Mouse (Mus musculus): ENCODE results near the gene Tomm70a. TPM values are rescaled to one million over a fixed set of nuclear protein-coding genes. Genes with fewer than 3 reads are reported as not detected.

The Tomm70a gene
- polyA plus RNA-seq, 1 experiment from 2014 or later = 39.0 TPM

GRCm38 (mm10) chr16:57131544-57131943 is 10.0 kb downstream of the Tomm70a start:
- peaks cover 7% of the 10 kb centered on the region; the same call in 1 of the 2 replicates for H3K36me3 ChIP-seq (ENCODE audit: control insufficient read depth, insufficient read depth)
- H3K27me3 ChIP-seq (ENCODE audit: control insufficient read depth, insufficient read depth, low read length) = no peaks in the 10 kb centered on the region
- peaks cover 6% of the 10 kb centered on the region; the same call in 1 of the 2 replicates for H3K4me1 ChIP-seq (ENCODE audit: control insufficient read depth, insufficient read depth, low read length)
- no peak for ATAC-seq (replicated peaks; ENCODE audit: extremely low read depth, insufficient read depth, low FRiP score)
- no peak overlapping the region for H3K27ac ChIP-seq (ENCODE audit: low read length)
- no peak overlapping the region for H3K4me2 ChIP-seq (ENCODE audit: low read depth, low read length)
- H3K9ac ChIP-seq (ENCODE audit: low read length) = no peak overlapping the region
- WGBS = 90% methylated on average over 4 of the region's 4 CpGs
- H3K9me3 ChIP-seq (replicated peaks; ENCODE audit: control insufficient read depth, low read length) = no peaks in the 10 kb centered on the region
- H3K4me3 ChIP-seq (ENCODE audit: low read length) = no peak overlapping the region

GRCm38 (mm10) chr16:57132326-57132725 is 10.8 kb downstream of the Tomm70a start:
- Histone ChIP-seq H3K27me3 (ENCODE audit: control insufficient read depth, insufficient read depth, low read length) (no peaks in the 10 kb centered on the region), H3K4me3 (ENCODE audit: low read length) (no peak overlapping the region), H3K4me2 (ENCODE audit: low read depth, low read length) (no peak overlapping the region), H3K4me1 (ENCODE audit: control insufficient read depth, insufficient read depth, low read length) (peaks cover 6% of the 10 kb centered on the region; the same call in 1 of the 2 replicates), H3K9me3 (replicated peaks; ENCODE audit: control insufficient read depth, low read length) (no peaks in the 10 kb centered on the region), H3K9ac (ENCODE audit: low read length) (no peak overlapping the region), H3K27ac (ENCODE audit: low read length) (no peak overlapping the region), H3K36me3 (ENCODE audit: control insufficient read depth, insufficient read depth) (peaks cover 10% of the 10 kb centered on the region)
- ATAC-seq (replicated peaks; ENCODE audit: extremely low read depth, insufficient read depth, low FRiP score) = no peak
- 68% methylated on average over 1 of the region's 1 CpGs for WGBS

GRCm38 (mm10) chr16:57133611-57134010 is 12.1 kb downstream of the Tomm70a start:
- H3K27ac ChIP-seq (ENCODE audit: low read length) = no peak overlapping the region
- peaks cover 12% of the 10 kb centered on the region for H3K36me3 ChIP-seq (ENCODE audit: control insufficient read depth, insufficient read depth)
- no peaks in the 10 kb centered on the region for H3K27me3 ChIP-seq (ENCODE audit: control insufficient read depth, insufficient read depth, low read length)
- H3K9ac ChIP-seq (ENCODE audit: low read length) = no peak overlapping the region
- no peaks in the 10 kb centered on the region for H3K9me3 ChIP-seq (replicated peaks; ENCODE audit: control insufficient read depth, low read length)
- H3K4me1 ChIP-seq (ENCODE audit: control insufficient read depth, insufficient read depth, low read length) = no peaks in the 10 kb centered on the region
- H3K4me3 ChIP-seq (ENCODE audit: low read length) = no peak overlapping the region
- ATAC-seq (replicated peaks; ENCODE audit: extremely low read depth, insufficient read depth, low FRiP score) = no peak
- 90% methylated on average over 6 of the region's 6 CpGs for WGBS
- H3K4me2 ChIP-seq (ENCODE audit: low read depth, low read length) = no peak overlapping the region

DNA sequence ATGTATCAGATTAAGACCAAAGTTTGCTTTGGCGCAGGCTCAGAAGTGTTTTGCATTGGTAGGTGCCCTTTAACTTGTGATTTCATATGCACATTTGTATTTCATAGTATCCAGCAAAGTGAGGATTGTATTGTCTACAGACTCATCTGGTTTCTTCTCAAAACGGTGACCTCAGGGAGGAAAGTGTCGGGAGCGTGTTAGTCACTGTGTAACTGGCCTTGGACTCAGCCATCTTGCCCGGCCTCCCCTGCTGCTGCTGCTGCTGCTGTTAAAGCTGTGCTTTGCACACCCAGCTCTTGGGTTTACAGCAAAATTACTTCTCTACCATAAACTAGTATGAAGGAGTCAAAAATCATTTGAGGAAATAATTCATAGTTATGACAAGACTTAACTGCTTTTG is 23.2 kb downstream of the Tomm70a start:
- 93% methylated on average over 5 of the region's 5 CpGs for WGBS
- Histone ChIP-seq H3K36me3 (ENCODE audit: control insufficient read depth, insufficient read depth) (peaks cover 40% of the 10 kb centered on the region), H3K27me3 (ENCODE audit: control insufficient read depth, insufficient read depth, low read length) (no peaks in the 10 kb centered on the region), H3K4me1 (ENCODE audit: control insufficient read depth, insufficient read depth, low read length) (no peaks in the 10 kb centered on the region), H3K4me3 (ENCODE audit: low read length) (no peak overlapping the region), H3K9ac (ENCODE audit: low read length) (no peak overlapping the region), H3K9me3 (replicated peaks; ENCODE audit: control insufficient read depth, low read length) (no peaks in the 10 kb centered on the region), H3K27ac (ENCODE audit: low read length) (no peak overlapping the region), H3K4me2 (ENCODE audit: low read depth, low read length) (no peak overlapping the region)
- ATAC-seq (replicated peaks; ENCODE audit: extremely low read depth, insufficient read depth, low FRiP score) = no peak

- Histone ChIP-seq H3K4me3 (ENCODE audit: low read length) (no peak overlapping the region), H3K9ac (ENCODE audit: low read length) (no peak overlapping the region), H3K9me3 (replicated peaks; ENCODE audit: control insufficient read depth, low read length) (no peaks in the 10 kb centered on the region), H3K27me3 (ENCODE audit: control insufficient read depth, insufficient read depth, low read length) (no peaks in the 10 kb centered on the region), H3K4me2 (ENCODE audit: low read depth, low read length) (no peak overlapping the region), H3K4me1 (ENCODE audit: control insufficient read depth, insufficient read depth, low read length) (no peaks in the 10 kb centered on the region), H3K36me3 (ENCODE audit: control insufficient read depth, insufficient read depth) (peaks cover 41% of the 10 kb centered on the region), H3K27ac (ENCODE audit: low read length) (no peak overlapping the region)
- ATAC-seq (replicated peaks; ENCODE audit: extremely low read depth, insufficient read depth, low FRiP score) = no peak
- 95% methylated on average over 4 of the region's 4 CpGs for WGBS
These were observed 29.9 kb downstream of the Tomm70a start for GRCm38 (mm10) chr16:57151437-57151836.

DNA sequence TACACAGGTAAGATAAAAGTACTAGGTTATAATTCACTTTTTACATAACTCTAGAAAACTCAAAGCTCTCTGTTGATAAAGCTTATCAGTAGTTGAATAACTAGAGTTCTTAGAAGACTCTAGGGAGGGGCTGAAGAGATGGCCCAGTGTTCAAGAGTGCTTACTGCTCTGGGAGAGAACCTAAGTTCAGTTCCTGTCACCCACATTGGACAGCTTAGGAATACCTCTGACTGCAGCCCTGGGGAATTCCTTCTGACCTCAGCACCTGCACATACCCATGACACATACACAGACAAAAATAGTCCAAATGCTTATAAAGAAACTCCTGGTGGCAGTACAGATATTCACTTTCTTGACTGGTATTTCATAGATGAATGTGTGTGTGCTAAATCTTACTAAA is 34.4 kb downstream of the Tomm70a start:
- H3K36me3 ChIP-seq (ENCODE audit: control insufficient read depth, insufficient read depth) = peaks cover 46% of the 10 kb centered on the region
- no peak overlapping the region for H3K27ac ChIP-seq (ENCODE audit: low read length)
- no peak overlapping the region for H3K4me3 ChIP-seq (ENCODE audit: low read length)
- ATAC-seq (replicated peaks; ENCODE audit: extremely low read depth, insufficient read depth, low FRiP score) = no peak
- no peak overlapping the region for H3K4me2 ChIP-seq (ENCODE audit: low read depth, low read length)
- no peaks in the 10 kb centered on the region for H3K27me3 ChIP-seq (ENCODE audit: control insufficient read depth, insufficient read depth, low read length)
- no peak overlapping the region for H3K9ac ChIP-seq (ENCODE audit: low read length)
- H3K9me3 ChIP-seq (replicated peaks; ENCODE audit: control insufficient read depth, low read length) = no peaks in the 10 kb centered on the region
- no peaks in the 10 kb centered on the region for H3K4me1 ChIP-seq (ENCODE audit: control insufficient read depth, insufficient read depth, low read length)

DNA sequence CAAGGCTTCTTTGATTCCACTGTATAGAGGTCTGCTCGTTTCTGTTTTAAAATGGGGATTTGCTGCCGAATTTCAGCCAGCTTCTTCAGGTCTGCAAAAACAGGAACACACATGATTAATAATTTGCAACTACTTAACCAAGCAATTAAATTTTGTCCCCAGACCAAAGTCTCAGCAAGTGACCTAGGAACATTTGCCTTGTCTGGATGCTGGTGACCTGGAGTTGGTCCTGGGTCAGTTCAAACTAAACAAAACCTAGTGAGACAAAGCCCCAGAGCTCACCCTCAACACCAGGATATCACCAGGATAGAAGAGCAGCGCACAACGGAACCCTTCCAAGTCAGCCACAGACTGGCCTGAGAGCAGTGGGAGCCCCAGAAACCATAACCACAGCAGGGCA is 35.6 kb downstream of the Tomm70a start:
- no peak for ATAC-seq (replicated peaks; ENCODE audit: extremely low read depth, insufficient read depth, low FRiP score)
- WGBS = 85% methylated on average over 4 of the region's 4 CpGs
- Histone ChIP-seq H3K4me2 (ENCODE audit: low read depth, low read length) (no peak overlapping the region), H3K9ac (ENCODE audit: low read length) (no peak overlapping the region), H3K36me3 (ENCODE audit: control insufficient read depth, insufficient read depth) (peaks cover 52% of the 10 kb centered on the region), H3K27ac (ENCODE audit: low read length) (no peak overlapping the region), H3K9me3 (replicated peaks; ENCODE audit: control insufficient read depth, low read length) (no peaks in the 10 kb centered on the region), H3K4me1 (ENCODE audit: control insufficient read depth, insufficient read depth, low read length) (no peaks in the 10 kb centered on the region), H3K4me3 (ENCODE audit: low read length) (no peak overlapping the region), H3K27me3 (ENCODE audit: control insufficient read depth, insufficient read depth, low read length) (no peaks in the 10 kb centered on the region)

- H3K4me2 ChIP-seq (ENCODE audit: low read depth, low read length) = no peak overlapping the region
- no peak; the same call in 1 of the 2 replicates for ATAC-seq (replicated peaks; ENCODE audit: extremely low read depth, insufficient read depth, low FRiP score)
- 65% methylated on average over 4 of the region's 4 CpGs for WGBS
- H3K36me3 ChIP-seq (ENCODE audit: control insufficient read depth, insufficient read depth) = peaks cover 49% of the 10 kb centered on the region
- H3K4me3 ChIP-seq (ENCODE audit: low read length) = no peak overlapping the region
- H3K4me1 ChIP-seq (ENCODE audit: control insufficient read depth, insufficient read depth, low read length) = no peaks in the 10 kb centered on the region
- H3K9me3 ChIP-seq (replicated peaks; ENCODE audit: control insufficient read depth, low read length) = no peaks in the 10 kb centered on the region
- H3K27ac ChIP-seq (ENCODE audit: low read length) = no peak overlapping the region
- H3K9ac ChIP-seq (ENCODE audit: low read length) = no peak overlapping the region
- H3K27me3 ChIP-seq (ENCODE audit: control insufficient read depth, insufficient read depth, low read length) = no peaks in the 10 kb centered on the region
These were observed 36.2 kb downstream of the Tomm70a start for GRCm38 (mm10) chr16:57157728-57158127.

DNA sequence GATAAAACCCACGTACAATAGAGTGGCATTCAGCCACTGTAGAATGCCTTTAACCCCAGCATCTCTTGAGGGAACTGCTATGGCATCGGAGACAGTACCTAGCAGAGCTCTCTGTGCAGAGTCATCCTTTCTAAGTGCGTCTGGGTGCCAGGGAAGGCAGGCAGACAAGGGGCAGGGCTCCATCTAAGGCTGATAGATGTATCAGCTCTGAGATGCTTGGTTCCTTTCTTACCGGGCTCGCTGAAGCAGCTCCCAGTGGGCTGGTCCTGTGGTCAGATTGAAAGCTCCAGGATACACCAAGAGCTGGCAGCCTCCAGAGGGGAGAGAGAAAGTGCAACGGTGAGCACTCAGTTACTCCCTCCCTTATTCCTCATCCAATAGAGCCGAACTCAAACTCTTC is 38.3 kb downstream of the Tomm70a start:
- no peaks in the 10 kb centered on the region for H3K4me1 ChIP-seq (ENCODE audit: control insufficient read depth, insufficient read depth, low read length)
- H3K9me3 ChIP-seq (replicated peaks; ENCODE audit: control insufficient read depth, low read length) = no peaks in the 10 kb centered on the region
- no peak overlapping the region for H3K4me2 ChIP-seq (ENCODE audit: low read depth, low read length)
- H3K27me3 ChIP-seq (ENCODE audit: control insufficient read depth, insufficient read depth, low read length) = no peaks in the 10 kb centered on the region
- WGBS = 44% methylated on average over 7 of the region's 7 CpGs
- no peak overlapping the region for H3K9ac ChIP-seq (ENCODE audit: low read length)
- no peak for ATAC-seq (replicated peaks; ENCODE audit: extremely low read depth, insufficient read depth, low FRiP score)
- peaks cover 50% of the 10 kb centered on the region for H3K36me3 ChIP-seq (ENCODE audit: control insufficient read depth, insufficient read depth)
- no peak overlapping the region for H3K27ac ChIP-seq (ENCODE audit: low read length)
- no peak overlapping the region for H3K4me3 ChIP-seq (ENCODE audit: low read length)

- Histone ChIP-seq H3K27ac (ENCODE audit: low read length) (no peak overlapping the region), H3K4me1 (ENCODE audit: control insufficient read depth, insufficient read depth, low read length) (peaks cover 3% of the 10 kb centered on the region), H3K36me3 (ENCODE audit: control insufficient read depth, insufficient read depth) (peaks cover 33% of the 10 kb centered on the region), H3K4me2 (ENCODE audit: low read depth, low read length) (no peak overlapping the region), H3K9ac (ENCODE audit: low read length) (no peak overlapping the region), H3K27me3 (ENCODE audit: control insufficient read depth, insufficient read depth, low read length) (no peaks in the 10 kb centered on the region), H3K9me3 (replicated peaks; ENCODE audit: control insufficient read depth, low read length) (no peaks in the 10 kb centered on the region), H3K4me3 (ENCODE audit: low read length) (no peak overlapping the region)
- ATAC-seq (replicated peaks; ENCODE audit: extremely low read depth, insufficient read depth, low FRiP score) = no peak
- 87% methylated on average over 5 of the region's 5 CpGs for WGBS
These were observed 41.3 kb downstream of the Tomm70a start for GRCm38 (mm10) chr16:57162841-57163240.
